Mouse (Mus musculus): Measurements from ENCODE around the gene Ddx31.

Gene Ddx31

GRCm38 (mm10) chr2:28867495-28867894, 27.3 kb downstream of the Ddx31 start:
- no peak for DNase-seq

- DNase-seq: no peak
Measured at GRCm38 (mm10) chr2:28875554-28875953, 35.3 kb downstream of the Ddx31 start.

GRCm38 (mm10) chr2:28881275-28881674, 41.1 kb downstream of the Ddx31 start:
- DNase-seq: no peak

GRCm38 (mm10) chr2:28882047-28882446, 41.8 kb downstream of the Ddx31 start:
- no peak for DNase-seq

GRCm38 (mm10) chr2:28882826-28883485, 42.8 kb downstream of the Ddx31 start:
- DNase-seq: no peak

- no peak for DNase-seq
Measured at GRCm38 (mm10) chr2:28884914-28885313, 44.7 kb downstream of the Ddx31 start.

GRCm38 (mm10) chr2:28892796-28893195, 52.6 kb downstream of the Ddx31 start:
- no peak for DNase-seq

- no peak for DNase-seq
Measured at GRCm38 (mm10) chr2:28893526-28893925, 53.3 kb downstream of the Ddx31 start.

- no peak for DNase-seq
Measured at GRCm38 (mm10) chr2:28895876-28896275, 55.7 kb downstream of the Ddx31 start.

GRCm38 (mm10) chr2:28897340-28897899, 57.2 kb downstream of the Ddx31 start:
- no peak for DNase-seq

GRCm38 (mm10) chr2:28902291-28902690, 62.1 kb downstream of the Ddx31 start:
- DNase-seq: no peak

- no peak for DNase-seq
Measured at GRCm38 (mm10) chr2:28903871-28904270, 63.7 kb downstream of the Ddx31 start.

GRCm38 (mm10) chr2:28904786-28905185, 64.6 kb downstream of the Ddx31 start:
- DNase-seq: no peak

GRCm38 (mm10) chr2:28905561-28905960, 65.4 kb downstream of the Ddx31 start:
- no peak for DNase-seq

- no peak for DNase-seq
Measured at GRCm38 (mm10) chr2:28907691-28908388, 67.6 kb downstream of the Ddx31 start.

- DNase-seq: no peak
Measured at GRCm38 (mm10) chr2:28908389-28909153, 68.4 kb downstream of the Ddx31 start.

GRCm38 (mm10) chr2:28909186-28909817, 69.1 kb downstream of the Ddx31 start:
- DNase-seq: no peak

- DNase-seq: no peak
Measured at GRCm38 (mm10) chr2:28909818-28910710, 69.9 kb downstream of the Ddx31 start.

- DNase-seq: no peak
Measured at GRCm38 (mm10) chr2:28910877-28911276, 70.7 kb downstream of the Ddx31 start.

GRCm38 (mm10) chr2:28911331-28912038, 71.3 kb downstream of the Ddx31 start:
- no peak for DNase-seq

- DNase-seq: no peak
Measured at GRCm38 (mm10) chr2:28912039-28912700, 72.0 kb downstream of the Ddx31 start.

All from right cerebral cortex, postnatal 25 days (tissue).